Mouse (Mus musculus) kidney, postnatal 0 days (tissue): ENCODE data around the gene Ralgds. TPM values are rescaled to one million over a fixed set of nuclear protein-coding genes. Genes with fewer than 3 reads are reported as not detected.

Experiments used
- ATAC-seq: fragments of 200-750 bp; cut with Nextera tagmentation; replicated peaks from 2 replicates; pipeline ENCODE4 v1.8.0; 2017; ENCODE audit warnings: low read depth, moderate number of reproducible peaks, moderate TSS enrichment, moderate library complexity; ENCODE audit not compliant: low FRiP score
- DNase-seq: peaks from one replicate; pipeline ENCODE4 v3.0.0-alpha.2; 2016; ENCODE audit warnings: low spot score
- H3K27ac ChIP-seq: fragments of 300-500 bp; sonication (generic); 2 replicates; pipeline ENCODE4 v1.5.1; 2014; ENCODE audit warnings: mild to moderate bottlenecking
- H3K27me3 ChIP-seq: fragments of 300-500 bp; sonication (generic); 2 replicates; pipeline ENCODE4 v1.6.1; 2014; ENCODE audit warnings: low read length, mixed read lengths; ENCODE audit not compliant: insufficient read depth
- H3K36me3 ChIP-seq: fragments of 300-500 bp; sonication (generic); 2 replicates; pipeline ENCODE4 v1.6.1; 2014; ENCODE audit warnings: low read length, mixed read lengths; ENCODE audit not compliant: insufficient read depth
- H3K4me1 ChIP-seq: fragments of 300-500 bp; sonication (generic); replicated peaks from 2 replicates; pipeline ENCODE4 v1.6.1; 2014; ENCODE audit warnings: antibody characterized with exemption, low read length, mixed read lengths; ENCODE audit not compliant: insufficient read depth
- H3K4me2 ChIP-seq: fragments of 300-500 bp; sonication (generic); 2 replicates; pipeline ENCODE4 v1.6.1; 2014; ENCODE audit warnings: mild to moderate bottlenecking, low read length, moderate library complexity, mixed read lengths
- H3K4me3 ChIP-seq: fragments of 300-500 bp; sonication (generic); replicated peaks from 2 replicates; pipeline ENCODE4 v1.5.1; 2014; ENCODE audit warnings: low read depth, low read length
- H3K9ac ChIP-seq: fragments of 300-500 bp; sonication (generic); 2 replicates; pipeline ENCODE4 v1.6.1; 2014; ENCODE audit warnings: low read depth, low read length
- H3K9me3 ChIP-seq: fragments of 300-500 bp; sonication (generic); replicated peaks from 2 replicates; pipeline ENCODE4 v1.6.1; 2016; ENCODE audit warnings: low read length, inconsistent platforms, mixed read lengths
- CTCF ChIP-seq: IDR thresholded peaks from 2 replicates; pipeline ENCODE4 v1.5.1; 2016; ENCODE audit warnings: antibody characterized with exemption, low read depth, mild to moderate bottlenecking, moderate library complexity
- WGBS: fragments of 180-500 bp; shearing (Covaris S2); extraction: QIAGEN DNeasy Blood & Tissue Kit; methylation state at CpG from one replicate; pipeline ENCODE4 v1.1.7; 2014; 5-methylcytosine and 5-hydroxymethylcytosine counted together
- polyA plus RNA-seq: library from polyadenylated mRNA; unstranded; fragments of >200 nt; fragmentation: Nextera tagmentation; extraction: Ambion mirVana; gene quantifications from 2 replicates; pipeline ENCODE4 v1.2.1, GENCODE M21; 2015

Ralgds gene
- polyA plus RNA-seq, 1 experiment from 2014 or later = 18.1 TPM

- DNase-seq (no peak), ATAC-seq (no peak)
- no peak overlapping the region for H3K27ac ChIP-seq
- H3K9me3 ChIP-seq = no peaks in the 10 kb centered on the region
- TF ChIP-seq CTCF = no peak
- H3K4me3 ChIP-seq = no peak overlapping the region
- WGBS = 79% methylated on average over 4 of the region's 4 CpGs
- no peaks in the 10 kb centered on the region for H3K36me3 ChIP-seq
- no peak overlapping the region for H3K9ac ChIP-seq
- H3K4me1 ChIP-seq = peaks cover 31% of the 10 kb centered on the region; the same call in 1 of the 2 replicates
- H3K27me3 ChIP-seq = no peaks in the 10 kb centered on the region
- no peak overlapping the region for H3K4me2 ChIP-seq
Measured at GRCm38 (mm10) chr2:28522166-28522565, 9.2 kb downstream of the Ralgds start.

- no peak overlapping the region for H3K9ac ChIP-seq
- DNase-seq = peak; percentile 79
- no peaks in the 10 kb centered on the region for H3K36me3 ChIP-seq
- no peak overlapping the region for H3K4me3 ChIP-seq
- H3K4me1 ChIP-seq = peaks cover 25% of the 10 kb centered on the region; the same call in 1 of the 2 replicates
- no peak overlapping the region for H3K4me2 ChIP-seq
- 38% methylated on average over 5 of the region's 5 CpGs for WGBS
- H3K9me3 ChIP-seq = no peaks in the 10 kb centered on the region
- H3K27me3 ChIP-seq = no peaks in the 10 kb centered on the region
- no peak overlapping the region for H3K27ac ChIP-seq
- TF ChIP-seq CTCF = no peak
- peak; percentile 49 for ATAC-seq
Measured at GRCm38 (mm10) chr2:28523643-28524117, 10.8 kb downstream of the Ralgds start.

GRCm38 (mm10) chr2:28524406-28524805 lies 11.5 kb downstream of the Ralgds start:
- Histone ChIP-seq H3K4me1 (peaks cover 25% of the 10 kb centered on the region; the same call in 1 of the 2 replicates), H3K27me3 (no peaks in the 10 kb centered on the region), H3K9me3 (no peaks in the 10 kb centered on the region), H3K4me2 (no peak overlapping the region), H3K36me3 (no peaks in the 10 kb centered on the region), H3K9ac (no peak overlapping the region), H3K27ac (peak overlapping the region; percentile 69; the same call in 1 of the 2 replicates), H3K4me3 (no peak overlapping the region)
- DNase-seq (no peak), ATAC-seq (no peak)
- WGBS = 85% methylated on average over 10 of the region's 10 CpGs
- TF ChIP-seq CTCF = no peak

GRCm38 (mm10) chr2:28525219-28525942 lies 12.5 kb downstream of the Ralgds start:
- TF ChIP-seq CTCF = no peak
- H3K4me1 ChIP-seq = peaks cover 32% of the 10 kb centered on the region; the same call in 1 of the 2 replicates
- no peaks in the 10 kb centered on the region for H3K27me3 ChIP-seq
- no peak overlapping the region for H3K4me2 ChIP-seq
- ATAC-seq (peak; percentile 80; the same call in 1 of the 2 replicates), DNase-seq (peak; percentile 67)
- H3K9me3 ChIP-seq = no peaks in the 10 kb centered on the region
- no peaks in the 10 kb centered on the region for H3K36me3 ChIP-seq
- H3K4me3 ChIP-seq = no peak overlapping the region
- peak overlapping the region; percentile 69 for H3K27ac ChIP-seq
- no peak overlapping the region for H3K9ac ChIP-seq
- WGBS = 23% methylated on average over 11 of the region's 11 CpGs

GRCm38 (mm10) chr2:28525943-28526876 lies 13.3 kb downstream of the Ralgds start:
- Histone ChIP-seq H3K9ac (no peak overlapping the region), H3K27me3 (no peaks in the 10 kb centered on the region), H3K4me1 (peaks cover 36% of the 10 kb centered on the region; the same call in 1 of the 2 replicates), H3K27ac (peak overlapping the region; percentile 69), H3K4me3 (no peak overlapping the region), H3K4me2 (no peak overlapping the region), H3K9me3 (no peaks in the 10 kb centered on the region), H3K36me3 (no peaks in the 10 kb centered on the region)
- TF ChIP-seq CTCF = peak; percentile 50; the same call in 1 of the 2 replicates
- WGBS = 44% methylated on average over 12 of the region's 12 CpGs
- ATAC-seq = no peak
- no peak for DNase-seq
